Mouse (Mus musculus): Measurements from ENCODE around the gene Rbmx2.
A peak's percentile ranks its signal among the peaks of the same experiment; 100 is the strongest.

Rbmx2 gene

DNA sequence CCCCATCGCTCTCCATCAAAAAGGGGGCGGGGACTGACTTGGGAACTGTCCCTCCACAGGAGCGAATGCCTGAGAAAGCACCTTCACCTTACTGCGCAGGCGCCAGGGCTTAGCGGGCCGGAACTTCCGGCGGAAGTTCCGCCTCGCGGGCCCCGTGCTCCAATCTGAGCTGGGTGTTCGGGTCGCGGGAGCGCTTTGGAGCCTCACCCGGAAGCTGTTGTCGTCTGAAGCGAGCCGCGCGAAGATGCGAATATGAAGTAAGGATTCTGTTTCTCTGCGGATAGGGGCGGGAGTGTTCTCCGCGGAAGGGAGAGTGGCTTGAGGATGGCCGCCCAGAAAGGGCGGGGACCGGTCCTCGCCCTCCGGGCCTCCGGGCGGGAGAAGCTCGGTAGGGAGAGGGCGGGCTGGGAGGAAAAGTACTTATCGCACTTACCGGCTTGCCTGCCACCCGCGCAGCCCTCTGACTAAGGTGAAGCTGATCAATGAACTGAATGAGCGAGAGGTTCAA lies at the start of gene Rbmx2:
Rbmx2 (plus strand) TSS at position 141 of the 508 bp plus-strand sequence.
- peak; percentile 92 for DNase-seq (ENCODE audit: low spot score)

DNA sequence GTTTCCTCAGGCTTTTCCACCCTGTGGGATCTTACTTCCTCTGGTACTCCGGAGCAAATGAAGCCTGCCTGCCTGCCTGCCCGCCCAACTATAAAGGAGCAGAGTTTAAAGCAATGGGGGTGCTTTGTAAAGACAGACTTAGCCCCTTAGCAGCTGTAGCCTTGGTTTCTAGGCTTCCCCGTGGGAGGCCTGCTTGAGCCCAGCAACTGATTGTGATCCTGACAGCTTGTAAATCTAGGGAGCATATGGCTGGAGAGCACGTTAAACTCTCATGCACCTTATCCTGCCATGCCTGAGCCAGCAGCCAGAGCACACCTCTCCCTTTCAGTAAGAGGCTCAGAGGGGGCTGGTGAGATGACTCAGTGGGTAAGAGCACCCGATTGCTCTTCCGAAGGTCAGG lies 28.0 kb upstream of the Rbmx2 start:
- DNase-seq (ENCODE audit: low spot score): no peak

DNA sequence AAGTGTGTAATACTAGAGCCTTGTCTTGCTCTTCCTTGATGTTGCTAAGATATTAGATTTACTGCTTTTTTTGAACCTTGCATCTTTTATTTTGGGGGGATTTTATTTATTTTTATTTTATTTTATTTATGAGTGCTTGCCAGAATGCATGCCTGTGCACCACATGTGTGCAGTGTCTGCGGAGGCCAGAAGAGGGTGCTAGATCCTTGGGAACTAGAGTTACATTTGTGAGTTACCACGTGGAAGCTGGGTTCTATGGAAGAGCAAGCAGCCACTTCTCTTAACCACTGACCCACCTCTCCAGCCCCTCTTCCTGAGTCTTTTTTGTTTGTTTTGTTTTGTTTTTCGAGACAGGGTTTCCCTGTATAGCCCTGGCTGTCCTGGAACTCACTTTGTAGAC lies 25.2 kb upstream of the Rbmx2 start:
- no peak for DNase-seq (ENCODE audit: low spot score)

DNA sequence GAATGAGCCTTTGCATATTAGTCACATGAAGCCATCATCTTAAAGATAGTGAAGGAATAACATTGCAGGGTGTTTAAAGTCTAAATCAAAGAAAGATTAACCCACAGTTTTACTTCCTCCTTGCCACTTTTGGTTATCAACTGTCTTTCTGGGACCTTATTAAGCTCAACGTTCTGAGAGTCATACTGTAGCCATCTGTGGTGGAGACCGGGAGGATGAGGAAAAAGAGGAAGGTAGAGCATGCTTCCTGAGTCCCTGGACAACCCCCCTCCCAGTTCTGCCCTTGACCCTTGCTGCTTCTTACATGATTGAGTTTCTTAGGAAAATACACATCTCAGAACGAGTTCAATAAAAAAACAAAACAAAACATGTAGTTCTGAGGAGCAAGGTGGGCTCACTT lies 23.1 kb upstream of the Rbmx2 start:
- DNase-seq (ENCODE audit: low spot score): no peak

DNA sequence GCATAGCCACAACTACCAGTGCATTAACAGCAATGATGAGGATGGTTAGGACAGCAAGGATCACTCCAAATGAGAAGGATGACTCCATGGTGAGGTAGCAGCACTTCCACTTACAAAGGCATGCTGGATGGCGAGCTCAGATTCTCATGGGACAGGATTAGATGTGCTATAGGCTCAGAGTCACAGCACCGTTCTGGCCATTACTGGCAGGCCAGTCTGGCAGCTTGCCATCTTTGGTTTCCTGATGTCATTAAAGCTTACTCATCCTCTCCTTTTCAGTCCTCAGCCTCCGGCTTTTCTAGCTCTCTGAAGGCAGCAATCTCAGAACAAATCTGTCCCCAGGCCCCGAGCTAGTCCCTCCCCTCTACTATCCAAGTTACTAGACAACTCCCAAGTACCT lies 20.6 kb upstream of the Rbmx2 start, which contains the start of gene Gpr119:
Gpr119 (minus strand) TSS at position 308 of the 400 bp plus-strand sequence.
- no peak for DNase-seq (ENCODE audit: low spot score)

DNA sequence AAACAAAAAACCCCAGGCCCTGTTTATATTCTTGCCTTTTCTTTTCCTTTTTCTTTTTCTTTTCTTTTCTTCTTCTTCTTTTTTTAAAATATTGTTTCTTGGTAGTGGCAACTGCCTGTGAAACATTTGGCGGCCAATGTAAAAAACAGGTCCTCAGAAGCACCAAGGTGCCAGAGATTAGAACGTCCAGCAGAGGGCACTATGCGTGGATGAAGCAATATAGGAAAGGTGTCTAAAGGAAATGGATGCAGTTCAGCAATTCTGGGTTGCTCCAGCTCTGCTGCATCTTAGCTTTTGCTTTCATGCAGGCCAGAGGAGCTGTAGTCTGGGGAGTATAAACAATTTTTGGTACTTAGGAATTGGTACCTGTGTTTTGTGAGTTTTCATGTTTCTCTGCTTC lies 11.4 kb upstream of the Rbmx2 start:
- no peak for DNase-seq (ENCODE audit: low spot score)

DNA sequence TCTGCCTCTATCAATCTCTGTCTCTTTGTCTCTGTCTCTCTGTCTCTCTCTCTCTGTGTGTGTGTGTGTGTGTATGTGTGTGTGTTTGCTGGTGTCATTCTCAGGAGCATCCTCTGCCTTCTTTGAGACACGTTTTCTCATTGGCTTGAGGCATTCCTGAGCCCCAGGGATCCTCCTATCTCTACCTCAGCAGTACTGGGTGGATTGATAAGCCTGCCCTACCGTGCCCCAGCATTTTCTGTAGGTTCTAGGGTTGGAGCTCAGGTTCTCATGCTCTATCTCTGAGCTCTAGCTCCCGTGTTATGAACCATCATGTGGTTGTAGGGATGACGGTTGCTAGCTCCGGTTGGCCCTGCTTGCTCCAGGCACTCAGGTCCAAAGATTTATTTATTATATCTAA lies 10.9 kb upstream of the Rbmx2 start:
- DNase-seq (ENCODE audit: low spot score): no peak

DNA sequence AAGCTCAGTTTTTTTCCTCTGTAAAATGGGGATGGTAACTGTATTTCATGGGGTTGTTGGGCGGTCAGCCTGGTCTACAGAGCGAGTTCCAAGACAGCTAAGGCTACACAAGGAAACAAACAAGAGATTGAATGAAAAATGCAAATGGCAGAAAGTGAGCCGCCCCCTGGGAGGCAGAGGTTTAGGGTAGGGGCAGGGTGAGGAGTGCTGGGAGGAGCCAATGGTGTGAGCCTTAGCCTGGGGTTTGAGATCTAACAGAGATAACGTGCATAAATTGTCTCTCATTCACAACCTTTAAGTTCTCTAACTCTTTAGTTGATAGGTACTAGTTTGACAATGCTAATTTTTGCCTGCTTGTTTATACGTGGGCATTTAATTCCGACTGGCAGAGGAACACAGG lies 344 bp upstream of the Rbmx2 start:
- peak; percentile 13 for DNase-seq (ENCODE audit: low spot score)

DNA sequence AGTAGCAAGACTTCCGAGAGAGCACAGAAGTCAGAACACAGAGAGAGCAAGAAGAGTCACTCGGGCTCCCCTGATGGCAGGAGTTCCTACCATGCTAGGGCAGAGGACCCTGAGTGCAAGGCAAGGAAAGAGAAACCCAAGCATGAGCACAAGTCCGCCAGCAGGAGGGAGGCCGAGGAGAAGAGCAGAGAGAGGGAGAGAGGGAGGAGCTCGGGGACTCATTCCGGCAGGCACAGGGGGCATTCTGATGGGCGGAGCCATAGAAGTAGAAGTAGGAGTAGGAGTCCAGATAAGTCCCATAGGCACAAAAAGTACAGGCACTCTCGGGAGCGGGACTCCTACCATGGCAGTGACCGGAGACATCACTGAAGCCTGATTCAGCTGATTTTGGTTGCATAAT lies 14.9 kb downstream of the Rbmx2 start:
- DNase-seq (ENCODE audit: low spot score): no peak

DNA sequence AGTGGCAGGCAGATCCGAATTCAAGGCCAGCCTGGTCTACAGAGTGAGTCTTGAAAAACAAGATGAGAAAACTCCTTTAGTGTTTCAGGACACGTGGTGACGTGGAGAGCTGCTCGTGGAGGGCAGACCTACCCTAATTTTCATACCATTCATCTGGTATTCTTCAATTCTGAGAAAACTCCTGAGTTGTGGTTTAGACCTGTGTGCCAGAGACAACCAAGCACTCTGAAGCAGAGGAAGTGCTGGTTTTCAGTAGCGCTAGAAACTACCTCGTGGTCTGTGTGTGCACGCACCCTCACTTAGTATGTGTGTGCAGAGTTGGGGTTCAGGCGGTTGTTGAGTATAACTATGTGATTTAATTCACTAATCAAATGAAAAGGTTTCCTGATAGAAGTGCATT lies 18.0 kb downstream of the Rbmx2 start:
- no peak for DNase-seq (ENCODE audit: low spot score)

DNA sequence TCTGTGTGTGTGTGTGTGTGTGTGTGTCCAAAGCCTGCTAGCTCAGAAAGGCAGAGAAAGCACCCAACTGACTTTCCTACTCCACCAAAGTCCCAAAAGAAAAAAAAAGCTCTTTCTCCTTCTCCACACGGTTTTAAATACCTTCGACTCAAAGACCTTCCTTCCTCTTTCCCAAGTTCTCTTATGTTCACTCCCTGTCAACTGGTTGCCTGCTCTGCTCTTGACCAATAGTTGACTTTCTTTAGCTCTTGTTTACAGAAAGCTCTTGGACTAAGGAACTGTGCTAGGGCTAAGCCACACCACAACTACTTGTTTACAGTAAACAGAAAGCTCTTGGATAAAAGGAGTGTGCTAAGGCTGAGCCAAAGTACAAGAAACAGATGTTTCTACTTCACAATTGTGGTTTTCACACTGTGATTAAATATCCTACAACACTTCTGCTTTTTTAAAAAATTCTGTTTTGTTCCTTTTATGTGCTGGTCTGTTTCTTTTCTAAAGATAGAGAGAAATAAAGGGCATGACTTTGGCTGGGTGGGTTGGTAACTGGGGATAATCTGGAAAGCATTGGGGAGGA lies 60.0 kb downstream of the Rbmx2 start:
- no peak for DNase-seq (ENCODE audit: low spot score)
